Mouse (Mus musculus): ENCODE data around the gene Arl4d. TPM values are rescaled to one million over a fixed set of nuclear protein-coding genes. Genes with fewer than 3 reads are reported as not detected.
"Not testable (repeated sequence)": the region's sequence is repeated elsewhere in the genome, so short reads cannot be mapped to it uniquely, and the experiment has no call there.

Arl4d gene
- total RNA-seq, 4 experiments from 2014 or later = 11.8 to 21.0 (median 17.4) TPM

DNA sequence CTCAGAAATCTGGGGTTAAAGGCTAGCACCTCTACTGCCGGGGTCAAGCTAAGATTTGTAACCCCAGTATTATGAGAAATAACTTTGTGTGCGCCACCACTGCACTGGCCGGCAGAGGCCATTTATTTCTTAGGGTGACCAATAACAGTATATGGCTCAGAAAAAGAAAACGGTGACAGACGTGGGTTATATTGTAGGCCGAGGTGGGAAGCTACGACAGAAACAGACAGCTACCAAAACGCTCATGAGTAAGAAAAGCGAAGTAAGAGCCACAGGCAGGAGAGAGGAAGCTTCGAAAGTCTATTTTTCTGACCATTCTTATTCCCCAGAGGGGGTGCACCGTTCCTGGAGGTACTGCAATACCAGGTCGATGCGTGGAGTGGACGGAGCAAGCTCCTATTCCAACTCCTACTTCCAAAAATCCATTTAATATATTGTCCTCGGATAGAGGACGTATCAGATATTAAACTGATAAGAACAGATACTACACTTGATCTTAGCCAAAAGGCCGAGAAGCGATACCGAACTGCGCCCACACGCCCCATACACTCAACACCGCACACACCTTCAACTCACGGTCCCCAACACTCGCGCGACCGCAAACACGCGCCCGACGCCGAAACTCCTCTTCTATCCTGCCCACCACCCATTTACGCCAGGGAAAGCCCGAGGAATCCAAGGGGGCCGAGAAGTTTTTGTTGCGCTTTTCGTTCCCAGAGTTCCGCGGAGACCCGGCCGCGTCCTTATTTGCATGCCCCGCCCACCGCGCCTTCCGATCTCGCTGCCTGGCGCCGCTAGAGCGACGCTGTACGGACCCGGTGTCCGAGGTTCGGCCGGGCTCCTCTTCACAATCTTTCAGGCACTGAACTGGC, 19.7 kb upstream of the Arl4d start:
- DNase-seq (ENCODE audit: low spot score in 2 of 2) = peak; percentile 44 to 70

DNA sequence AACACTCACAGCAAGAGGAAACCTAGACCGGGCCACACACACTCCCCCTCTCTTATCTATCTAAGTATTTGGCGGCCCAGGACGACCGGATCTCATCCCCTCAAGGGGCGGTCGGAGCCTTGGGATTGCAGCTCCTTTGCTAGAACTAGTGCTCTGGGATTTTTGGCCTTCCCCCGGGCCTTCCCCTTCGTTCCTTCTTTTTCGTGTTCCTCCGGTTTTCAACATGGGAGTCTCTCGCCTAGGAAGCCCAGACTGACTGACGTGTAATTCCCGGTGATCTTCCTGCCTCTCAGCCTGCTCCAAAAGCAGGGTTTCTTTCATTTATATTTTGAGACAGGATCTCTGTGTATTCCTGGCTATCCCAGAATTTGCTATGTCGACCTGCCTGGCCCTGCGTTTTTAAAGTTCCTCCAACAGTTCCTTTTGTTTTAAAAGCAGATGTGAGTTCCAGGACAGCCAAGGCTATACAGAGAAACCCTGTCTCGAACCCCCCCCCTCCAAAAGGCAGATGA, 19.0 kb upstream of the Arl4d start:
- not testable (repeated sequence) for DNase-seq (ENCODE audit: low spot score in 2 of 2)

DNA sequence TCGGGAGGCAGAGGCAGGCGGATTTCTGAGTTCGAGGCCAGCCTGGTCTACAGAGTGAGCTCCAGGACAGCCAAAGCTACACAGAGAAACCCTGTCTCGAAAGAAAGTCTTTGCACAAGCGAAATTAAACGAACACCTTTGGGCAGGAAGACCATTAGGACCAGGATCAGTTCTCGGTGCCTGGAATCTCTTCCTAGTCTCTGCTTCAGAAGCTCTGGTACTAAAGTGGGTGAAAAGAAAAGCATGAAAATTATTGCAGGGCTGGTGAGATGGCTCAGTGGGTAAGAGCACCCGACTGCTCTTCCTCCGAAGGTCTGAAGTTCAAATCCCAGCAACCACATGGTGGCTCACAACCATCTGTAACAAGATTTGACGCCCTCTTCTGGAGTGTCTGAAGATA, 18.2 kb upstream of the Arl4d start:
- DNase-seq (ENCODE audit: low spot score in 2 of 2) = not testable (repeated sequence)

DNA sequence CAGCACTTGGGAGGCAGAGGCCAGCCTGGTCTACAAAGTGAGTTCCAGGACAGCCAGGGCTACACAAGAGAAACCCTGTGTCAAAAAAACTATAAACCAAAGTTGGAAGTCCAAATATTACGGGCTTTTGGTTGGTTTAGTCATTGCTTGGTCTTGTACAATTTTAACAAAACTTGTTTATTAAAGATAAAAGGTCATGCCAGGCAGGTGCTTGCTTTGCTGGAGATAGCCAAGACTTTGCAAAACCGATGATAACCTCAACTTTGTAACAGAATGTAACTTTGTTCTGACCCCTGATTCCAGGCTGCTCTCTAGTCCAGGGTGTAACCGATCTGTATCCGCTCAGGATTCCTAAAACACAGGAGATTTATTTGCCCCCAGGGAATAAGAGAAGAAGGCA, 9.0 kb upstream of the Arl4d start:
- DNase-seq (ENCODE audit: low spot score in 2 of 2) = no peak

DNA sequence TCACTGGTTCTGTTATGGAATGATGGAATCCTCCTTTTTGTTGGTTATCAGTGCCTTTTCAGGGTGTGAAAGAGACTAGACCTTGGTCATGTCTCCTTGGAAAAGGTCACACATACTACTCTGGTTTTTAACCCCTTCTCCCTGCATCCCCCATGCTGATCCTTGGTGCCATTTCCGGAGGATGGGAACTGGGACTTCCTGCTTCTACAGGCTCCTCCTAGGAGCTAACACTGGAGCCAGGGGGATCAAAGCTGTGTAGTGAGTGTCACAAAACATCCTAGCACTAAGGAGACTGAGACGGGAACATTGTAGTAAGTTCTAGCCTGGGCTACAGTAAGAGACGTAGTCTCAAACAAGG, 7.8 kb upstream of the Arl4d start:
- DNase-seq (ENCODE audit: low spot score in 2 of 2) = no peak

DNA sequence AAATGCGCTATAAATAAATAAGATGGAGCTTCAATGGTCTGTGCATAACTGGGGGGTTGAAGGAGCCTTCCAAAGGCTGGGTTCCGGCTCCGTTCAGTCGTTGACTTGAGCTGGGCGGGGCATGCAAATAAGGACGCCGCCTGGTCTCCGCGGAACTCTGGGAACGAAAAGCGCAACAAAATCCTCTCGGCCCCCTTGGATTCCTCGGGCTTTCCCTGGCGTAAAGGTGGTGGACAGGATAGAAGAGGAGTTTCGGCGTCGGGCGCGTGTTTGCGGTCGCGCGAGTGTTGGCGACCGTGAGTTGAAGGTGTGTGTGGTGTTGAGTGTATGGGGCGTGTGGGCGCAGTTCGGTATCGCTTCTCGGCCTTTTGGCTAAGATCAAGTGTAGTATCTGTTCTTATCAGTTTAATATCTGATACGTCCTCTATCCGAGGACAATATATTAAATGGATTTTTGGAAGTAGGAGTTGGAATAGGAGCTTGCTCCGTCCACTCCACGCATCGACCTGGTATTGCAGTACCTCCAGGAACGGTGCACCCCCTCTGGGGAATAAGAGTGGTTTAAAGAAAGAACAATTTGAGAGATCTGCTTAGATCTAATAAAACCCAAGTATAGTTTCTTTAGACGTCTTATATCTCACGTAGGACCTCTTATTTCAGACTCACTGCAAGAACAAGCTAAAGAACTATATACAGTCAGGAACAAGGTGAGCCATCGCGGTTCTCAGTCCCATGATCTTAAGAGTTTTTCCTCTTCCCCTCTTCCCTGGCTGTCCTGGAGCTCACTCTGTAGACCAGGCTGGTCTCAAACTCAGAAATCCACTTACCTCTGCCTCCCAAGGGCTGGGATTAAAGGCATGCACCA, 7.2 kb upstream of the Arl4d start:
- DNase-seq (ENCODE audit: low spot score in 2 of 2) = peak; percentile 78 to 87

DNA sequence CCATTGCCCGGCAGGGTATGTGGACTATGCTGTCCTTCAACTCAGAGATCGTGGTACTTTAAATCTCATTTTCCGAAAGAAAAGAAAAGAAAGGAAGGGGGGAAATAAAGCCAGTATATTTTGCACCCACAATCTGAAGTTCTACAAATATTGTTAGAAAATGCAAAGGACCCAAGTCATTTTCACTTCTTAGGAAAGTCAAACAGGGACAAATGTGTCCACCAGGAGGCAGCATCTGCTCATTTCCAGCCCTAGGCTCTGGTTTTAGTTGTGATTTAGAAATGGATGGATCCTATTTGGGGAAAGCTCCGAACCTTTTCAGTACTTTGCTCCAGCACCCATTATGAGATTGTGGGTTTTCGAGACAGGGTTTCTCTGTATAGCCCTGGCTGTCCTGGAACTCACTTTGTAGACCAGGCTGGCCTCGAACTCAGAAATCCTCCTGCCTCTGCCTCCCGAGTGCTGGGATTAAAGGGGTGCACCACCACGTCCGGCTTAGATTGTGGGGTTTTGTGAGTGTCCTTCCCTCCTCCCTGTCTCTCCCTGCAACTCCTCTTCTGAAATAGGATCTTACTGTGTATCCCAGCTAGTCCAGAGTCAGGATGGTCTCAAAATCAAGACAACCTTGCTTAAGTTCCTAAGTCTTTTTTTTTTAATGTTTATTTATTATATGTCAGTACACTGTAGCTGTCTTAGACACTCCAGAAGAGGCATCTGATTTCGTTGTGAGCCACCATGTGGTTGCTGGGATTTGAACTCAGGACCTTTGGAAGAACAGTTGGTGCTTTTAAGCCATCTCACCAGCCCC, 6.4 kb upstream of the Arl4d start:
- peak in 1 of 2 experiments; percentile 67 for DNase-seq (ENCODE audit: low spot score in 2 of 2)

DNA sequence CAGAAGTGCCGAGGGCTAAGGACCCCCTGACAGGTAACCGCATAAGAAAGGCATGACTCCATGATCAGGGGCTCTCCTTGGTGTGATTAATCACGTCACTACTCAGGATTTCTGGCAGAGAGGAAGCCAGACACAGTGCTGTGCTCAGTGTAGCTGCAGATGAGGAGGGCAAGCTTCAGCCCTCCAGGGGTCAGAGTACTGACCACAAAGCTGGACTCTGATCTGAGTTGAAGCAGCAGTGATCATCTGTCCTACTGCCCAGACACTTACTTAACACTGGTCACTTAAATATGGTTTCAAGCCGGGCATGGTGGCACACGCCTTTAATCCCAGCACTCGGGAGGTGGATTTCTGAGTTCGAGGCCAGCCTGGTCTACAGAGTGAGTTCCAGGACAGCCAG, 4.2 kb upstream of the Arl4d start:
- no peak for DNase-seq (ENCODE audit: low spot score in 2 of 2)

DNA sequence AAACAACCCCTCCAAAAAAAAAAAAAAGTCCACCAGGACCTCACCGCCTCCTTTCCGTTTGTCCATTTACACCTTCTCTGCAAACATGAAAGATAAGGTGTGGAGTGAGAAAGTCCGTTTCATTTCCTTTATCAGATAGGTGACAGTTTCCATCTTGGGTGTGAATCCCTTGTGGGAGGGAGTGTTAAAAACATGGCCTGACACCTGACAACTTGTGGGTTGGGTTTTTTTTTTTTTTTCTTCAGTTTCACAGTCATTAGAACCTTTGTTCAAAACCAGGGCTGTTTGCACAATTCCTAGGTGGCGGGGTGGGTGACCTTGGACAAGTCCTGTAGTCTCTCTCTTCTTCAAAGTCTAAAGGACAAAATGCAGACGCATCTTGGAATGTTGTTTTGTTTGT, 3.6 kb upstream of the Arl4d start:
- DNase-seq (ENCODE audit: low spot score in 2 of 2) = no peak

DNA sequence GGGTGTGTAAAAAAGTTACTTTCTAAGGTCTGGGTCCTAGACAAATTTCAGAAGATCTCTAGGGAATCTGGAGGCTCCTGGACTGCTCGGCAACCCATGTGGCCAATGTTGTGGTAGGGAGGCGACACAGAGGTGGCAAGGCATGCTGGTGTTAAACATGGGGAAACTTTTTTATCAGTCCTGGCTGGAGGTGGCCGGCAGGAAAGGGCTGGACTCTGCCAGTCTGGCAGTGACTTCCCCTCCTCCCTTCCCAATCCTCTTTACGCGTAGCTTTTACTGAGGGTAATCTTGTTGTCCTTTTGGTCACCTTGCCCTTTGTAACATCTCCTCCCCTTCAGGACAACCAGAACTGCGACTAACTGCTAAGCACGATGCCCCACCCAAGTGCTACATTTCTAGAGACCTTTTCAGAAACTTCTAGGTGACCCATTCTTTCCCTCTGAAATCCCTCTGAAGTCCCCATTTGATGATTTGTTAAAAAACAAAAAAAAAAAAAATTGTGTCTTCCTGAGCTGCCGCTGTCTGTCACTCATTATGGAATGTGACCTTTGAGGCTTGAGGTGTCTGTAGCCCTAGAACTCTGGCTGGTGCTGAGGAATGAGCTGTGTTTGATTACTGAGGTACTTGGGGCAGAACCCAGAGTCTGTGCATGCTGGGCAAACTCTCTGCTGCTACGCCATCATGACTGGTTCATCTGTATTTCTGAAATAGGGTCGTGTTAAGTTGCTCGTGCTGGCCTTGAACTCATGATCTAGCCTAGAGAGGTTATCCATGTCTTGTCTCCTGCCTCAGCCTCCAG, 1.9 kb upstream of the Arl4d start:
- no peak for DNase-seq (ENCODE audit: low spot score in 2 of 2)

DNA sequence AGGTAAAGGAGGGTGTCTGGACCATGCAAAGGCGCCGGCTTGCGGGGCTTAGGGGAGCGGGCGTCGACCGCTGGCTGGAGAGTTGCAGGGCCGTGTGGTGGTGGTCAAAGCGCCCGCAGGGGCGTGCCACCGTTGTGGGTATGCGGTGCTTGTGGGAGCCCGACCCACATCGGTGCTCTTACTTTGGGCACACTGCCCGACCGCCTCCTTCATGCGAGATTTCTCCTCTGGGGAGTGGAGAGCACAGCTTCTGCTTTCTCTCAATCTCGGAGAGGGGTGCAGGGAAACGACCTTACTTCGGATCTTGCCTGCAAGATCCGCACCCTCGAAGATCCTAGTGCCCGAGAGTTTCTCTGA, 273 bp downstream of the Arl4d start:
- no peak for DNase-seq (ENCODE audit: low spot score in 2 of 2)

DNA sequence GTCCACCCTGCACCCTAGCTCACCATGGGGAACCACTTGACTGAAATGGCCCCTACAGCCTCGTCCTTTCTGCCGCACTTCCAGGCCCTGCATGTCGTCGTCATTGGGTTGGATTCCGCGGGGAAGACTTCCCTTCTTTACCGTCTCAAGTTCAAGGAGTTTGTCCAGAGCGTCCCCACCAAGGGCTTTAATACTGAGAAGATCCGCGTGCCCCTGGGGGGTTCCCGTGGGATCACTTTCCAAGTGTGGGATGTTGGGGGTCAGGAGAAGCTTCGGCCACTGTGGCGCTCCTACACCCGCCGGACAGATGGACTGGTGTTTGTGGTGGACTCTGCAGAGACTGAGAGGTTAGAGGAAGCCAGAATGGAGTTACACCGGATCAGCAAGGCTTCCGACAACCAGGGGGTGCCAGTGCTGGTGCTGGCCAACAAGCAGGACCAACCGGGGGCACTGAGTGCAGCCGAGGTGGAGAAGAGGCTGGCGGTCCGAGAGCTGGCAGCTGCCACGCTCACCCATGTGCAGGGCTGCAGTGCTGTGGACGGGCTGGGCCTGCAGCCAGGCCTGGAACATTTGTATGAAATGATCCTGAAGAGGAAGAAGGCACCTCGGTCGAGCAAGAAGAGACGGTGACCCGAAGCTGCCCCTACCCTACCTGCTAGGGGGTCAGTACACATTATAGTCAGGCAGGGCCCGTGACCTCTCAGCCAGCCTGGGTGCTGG, 1.4 kb downstream of the Arl4d start:
- DNase-seq (ENCODE audit: low spot score in 2 of 2) = no peak

DNA sequence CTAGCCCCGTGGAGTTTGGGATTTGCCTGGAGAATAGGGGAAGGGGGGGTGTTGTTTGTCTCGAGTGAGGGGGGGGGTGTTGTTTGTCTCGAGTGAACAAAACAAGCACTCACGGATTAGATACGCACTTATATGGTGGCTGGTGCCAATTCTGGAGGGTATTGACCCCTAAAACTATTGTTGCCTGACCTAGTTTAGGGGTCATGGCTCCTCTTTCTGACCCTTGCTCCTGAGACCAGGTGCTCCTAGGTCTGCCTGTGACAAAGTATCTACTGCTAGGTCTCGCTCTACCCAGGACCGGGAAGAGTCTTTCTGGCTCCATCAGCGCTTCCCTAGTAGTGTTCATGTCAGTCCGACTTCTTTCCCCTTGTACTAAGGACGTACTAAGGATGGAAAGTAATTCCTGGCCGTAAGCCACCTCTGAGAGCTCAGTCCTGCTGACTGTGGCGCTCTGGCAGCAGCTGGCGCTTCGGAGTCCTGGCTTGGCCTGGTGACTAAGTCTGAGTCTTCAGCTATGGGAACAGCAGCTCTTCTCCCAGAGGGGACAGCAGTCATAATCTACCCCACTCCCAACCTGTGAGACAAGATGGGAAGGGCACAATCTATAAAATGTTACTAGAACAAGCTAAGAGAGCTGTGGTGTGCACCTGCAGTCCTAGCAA, 2.7 kb downstream of the Arl4d start:
- DNase-seq (ENCODE audit: low spot score in 2 of 2) = peak in 1 of 2 experiments; percentile 45

DNA sequence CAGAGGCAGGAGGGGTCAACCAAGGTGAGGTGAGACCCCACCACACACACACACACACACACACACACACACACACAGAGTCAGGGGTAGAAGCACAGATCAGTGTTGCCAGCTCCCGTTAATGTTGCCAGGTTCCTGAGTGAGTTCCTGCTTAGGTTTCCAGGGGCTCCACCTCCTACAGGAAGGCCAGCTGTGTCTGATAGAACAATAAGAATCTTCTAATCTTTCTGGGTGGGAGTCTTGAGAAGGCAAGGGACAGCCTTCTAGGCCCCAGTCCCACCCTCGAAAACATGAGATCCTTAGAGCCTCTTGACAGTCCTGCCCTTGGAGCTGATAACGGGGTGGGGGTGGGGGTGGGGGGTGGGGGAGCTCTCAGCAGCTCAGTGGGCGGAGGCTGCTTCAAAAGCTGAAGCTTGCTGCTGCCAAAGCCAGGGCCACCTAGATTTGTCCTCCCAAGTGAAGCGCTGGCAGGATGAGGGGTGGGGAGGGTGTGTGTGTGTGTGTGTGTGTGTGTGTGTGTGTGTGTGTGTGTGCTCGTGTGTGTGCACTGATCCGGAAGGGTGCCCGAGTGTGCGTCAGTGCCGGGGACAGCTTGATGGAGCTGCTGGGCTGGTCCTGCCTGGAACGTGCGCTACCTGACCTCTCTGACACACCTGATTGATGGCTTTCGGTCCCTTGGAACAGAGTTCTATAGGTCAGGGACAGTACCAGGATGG, 3.4 kb downstream of the Arl4d start:
- no peak for DNase-seq (ENCODE audit: low spot score in 2 of 2)

DNA sequence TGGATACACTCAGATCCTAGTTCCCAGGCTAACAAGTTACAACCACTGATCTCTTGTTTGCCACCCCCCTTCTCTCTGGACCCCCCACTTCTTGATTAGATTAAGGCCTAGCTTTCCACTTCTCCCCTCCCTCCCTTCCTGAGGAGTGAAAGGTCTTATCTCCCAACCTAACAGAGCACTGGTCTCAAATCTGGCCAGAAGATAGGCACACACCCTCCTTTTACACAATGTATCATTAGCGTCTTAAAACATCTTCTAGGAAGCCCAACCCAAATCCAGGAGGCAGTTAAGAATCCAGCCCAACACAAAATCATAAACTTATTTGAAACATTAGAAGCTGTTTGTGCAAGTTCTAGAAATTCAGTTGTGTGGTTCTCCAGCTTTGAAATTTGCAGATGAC, 5.0 kb downstream of the Arl4d start:
- no peak for DNase-seq (ENCODE audit: low spot score in 2 of 2)

DNA sequence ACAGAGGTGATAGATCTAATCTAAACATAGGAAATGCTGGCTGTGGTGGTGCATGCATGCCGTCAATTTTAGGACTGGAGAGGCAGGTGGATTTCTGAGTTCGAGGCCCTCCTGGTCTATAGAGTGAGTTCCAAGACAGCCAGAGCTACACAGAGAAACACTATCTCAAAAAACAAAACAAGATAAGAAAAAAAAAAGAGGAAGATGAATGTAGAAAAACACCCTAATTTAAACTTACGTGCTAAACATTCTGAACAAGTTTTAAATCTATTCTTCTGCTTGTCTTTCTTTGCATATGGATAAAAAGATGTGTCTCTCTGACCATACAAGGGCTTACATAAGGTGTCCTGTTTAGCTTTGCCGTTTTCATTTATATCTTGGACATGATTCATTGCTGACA, 5.9 kb downstream of the Arl4d start:
- no peak for DNase-seq (ENCODE audit: low spot score in 2 of 2)

DNA sequence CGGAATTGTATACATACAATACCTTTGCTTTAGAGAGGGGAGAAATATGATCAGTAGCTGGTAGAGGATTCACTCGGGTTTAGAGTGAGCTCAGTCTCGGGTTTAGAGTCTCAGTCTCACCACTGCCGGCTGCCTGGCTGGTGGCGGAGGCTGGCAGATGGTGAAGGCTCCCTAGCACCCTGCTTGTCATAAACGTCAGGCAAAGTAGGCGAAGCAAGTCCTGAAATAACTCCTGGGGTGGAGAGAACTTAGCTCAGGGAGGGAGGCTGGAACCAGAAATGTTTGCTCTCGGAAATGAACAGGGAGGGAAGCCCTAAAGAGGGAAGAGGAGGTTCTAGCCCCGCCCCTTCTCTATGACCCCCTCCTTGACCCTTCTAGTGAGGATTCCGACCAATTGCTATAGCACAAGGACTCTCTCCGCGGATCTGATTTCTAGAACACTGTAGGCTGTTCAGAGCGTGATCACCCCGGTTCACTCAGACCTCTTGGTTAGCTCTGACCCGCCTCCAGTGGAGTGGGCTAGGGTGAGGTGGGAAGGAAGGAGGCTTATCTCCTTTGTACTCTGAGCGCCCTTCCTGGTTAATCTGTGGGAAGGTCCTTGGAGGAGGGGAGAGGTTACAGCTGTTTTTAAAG, 7.8 kb downstream of the Arl4d start:
- peak; percentile 61 to 66 for DNase-seq (ENCODE audit: low spot score in 2 of 2)

DNA sequence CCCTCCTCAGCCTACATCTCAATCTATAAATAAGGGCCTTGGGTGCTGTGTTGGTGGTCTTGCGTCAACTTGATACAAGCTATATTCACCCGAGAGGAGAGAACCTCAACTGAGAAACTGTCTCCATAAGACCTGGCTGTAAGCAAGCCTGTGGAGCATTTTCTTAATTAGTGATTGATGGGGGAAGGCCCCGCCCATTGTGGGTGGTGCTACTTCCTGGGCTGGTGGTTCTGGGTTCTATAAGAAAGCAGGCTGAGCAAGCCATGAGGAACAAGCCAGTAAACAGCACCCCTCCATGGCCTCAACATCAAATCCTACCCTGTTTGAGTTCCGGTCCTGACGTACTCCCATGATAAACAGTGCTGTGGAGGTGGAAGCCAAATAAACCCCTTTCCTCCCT, 8.8 kb downstream of the Arl4d start:
- no peak for DNase-seq (ENCODE audit: low spot score in 2 of 2)

Measured in layer of hippocampus, adult 8-10 months (tissue).